Mouse (Mus musculus) spleen, postnatal 4 days (tissue): ENCODE results near the gene Duxbl3.
"Not testable (repeated sequence)": the region's sequence is repeated elsewhere in the genome, so short reads cannot be mapped to it uniquely, and the experiment has no call there.

Source experiments
- DNase-seq, 2 experiments: peaks; one replicate each; pipeline ENCODE4 v3.0.0; 2022; ENCODE audit warnings: low spot score in 2 of 2

The Duxbl3 gene

DNA sequence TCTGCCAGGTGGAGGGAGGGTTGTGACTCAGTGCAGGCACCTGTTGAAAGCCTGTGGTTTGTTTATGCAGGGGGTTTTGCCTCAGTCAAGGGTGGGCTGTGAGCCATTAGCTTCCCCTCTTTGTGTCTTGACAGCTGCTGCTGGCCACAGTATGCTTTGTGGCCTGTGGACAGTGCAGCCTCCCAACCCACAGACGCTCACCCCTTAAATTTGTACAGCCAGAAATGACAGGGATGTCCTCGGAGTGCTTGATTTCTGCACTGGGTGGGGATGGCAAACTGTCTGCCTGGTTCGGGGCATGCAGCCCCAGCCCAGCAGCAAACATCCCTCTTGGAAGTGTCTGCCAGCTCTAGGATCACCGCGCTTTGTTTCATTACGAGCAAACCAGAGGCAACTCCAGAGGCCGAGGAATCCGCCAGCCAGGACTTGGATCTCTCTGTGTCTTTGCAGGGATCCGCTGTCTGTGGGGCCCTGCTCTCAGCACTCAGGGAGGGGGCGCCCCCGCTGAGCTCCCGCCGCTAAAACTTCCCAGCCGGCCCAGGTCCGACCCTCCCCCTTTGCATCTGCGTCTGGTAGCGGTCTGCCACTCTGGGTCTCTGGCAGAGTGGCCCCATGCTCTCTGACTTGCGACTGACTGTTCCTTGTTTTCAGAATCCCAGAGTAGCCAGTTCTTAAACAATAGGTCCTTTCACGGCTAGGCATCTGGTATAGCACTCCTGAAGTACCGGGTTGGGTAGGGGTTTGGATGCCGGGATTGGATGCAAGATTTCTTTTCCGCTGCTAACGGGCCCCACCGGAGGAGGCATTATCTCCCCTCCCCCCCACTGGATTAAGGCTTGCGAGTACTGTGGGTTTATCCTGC is at the start of gene Duxbl3:
Duxbl3 (plus strand) TSS at position 207 of the 862 bp plus-strand sequence.
- DNase-seq: not testable (repeated sequence)

DNA sequence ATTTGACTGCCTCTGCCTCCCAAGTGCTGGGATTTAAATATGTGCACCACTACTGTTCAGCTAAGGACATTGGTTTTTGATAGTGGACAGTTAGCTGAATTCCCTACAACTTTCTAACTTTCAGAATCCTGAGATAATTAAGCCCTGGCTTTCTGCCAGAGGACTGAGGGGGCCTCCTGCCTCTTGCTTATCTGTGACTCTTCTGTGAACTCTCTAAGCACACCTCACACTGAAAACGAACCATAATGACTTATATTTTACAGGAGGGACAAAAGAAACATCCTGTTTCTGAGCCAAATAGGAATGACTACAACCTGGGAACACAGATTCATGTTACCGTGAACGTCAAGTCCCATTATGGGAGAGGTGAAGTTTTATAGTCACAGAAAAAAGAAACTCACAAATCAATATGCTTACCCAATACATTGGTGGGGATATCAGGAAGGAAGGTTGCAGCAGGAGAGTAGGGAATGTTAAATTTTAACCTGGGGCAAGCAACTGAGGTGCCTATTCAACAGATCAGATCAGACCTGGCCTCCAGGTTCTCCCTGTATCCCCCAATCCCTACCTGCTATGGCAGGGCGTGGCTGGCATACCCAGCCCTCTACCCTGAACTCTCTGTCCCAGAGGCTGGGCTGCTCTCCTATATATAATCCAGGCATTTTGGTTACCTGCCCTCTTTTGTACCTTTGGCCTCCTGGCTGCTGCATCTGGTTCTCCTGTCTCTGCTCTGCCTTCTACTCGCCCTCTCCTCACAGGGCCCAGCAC is 41.3 kb upstream of the Duxbl3 start:
- DNase-seq: not testable (repeated sequence)

DNA sequence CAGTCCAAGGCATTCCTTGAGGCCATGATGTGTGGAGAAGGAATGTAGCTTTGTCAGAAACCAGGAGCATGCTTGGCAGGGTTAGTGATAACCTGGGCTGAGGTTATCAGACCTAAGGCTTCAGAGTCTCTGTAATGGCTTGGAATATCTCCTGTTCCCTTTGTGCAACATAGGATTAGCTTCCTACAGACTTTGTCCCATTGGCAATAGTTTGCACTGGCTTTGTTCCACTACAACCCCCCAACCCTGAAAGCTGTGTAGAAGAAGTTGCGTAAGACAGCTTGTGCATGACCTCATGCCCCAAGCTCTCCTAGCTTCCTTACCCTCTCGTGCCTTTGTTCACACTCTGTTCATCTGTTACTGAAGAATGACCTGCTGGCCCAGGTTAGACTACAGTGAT is 20.6 kb upstream of the Duxbl3 start:
- DNase-seq: not testable (repeated sequence)

DNA sequence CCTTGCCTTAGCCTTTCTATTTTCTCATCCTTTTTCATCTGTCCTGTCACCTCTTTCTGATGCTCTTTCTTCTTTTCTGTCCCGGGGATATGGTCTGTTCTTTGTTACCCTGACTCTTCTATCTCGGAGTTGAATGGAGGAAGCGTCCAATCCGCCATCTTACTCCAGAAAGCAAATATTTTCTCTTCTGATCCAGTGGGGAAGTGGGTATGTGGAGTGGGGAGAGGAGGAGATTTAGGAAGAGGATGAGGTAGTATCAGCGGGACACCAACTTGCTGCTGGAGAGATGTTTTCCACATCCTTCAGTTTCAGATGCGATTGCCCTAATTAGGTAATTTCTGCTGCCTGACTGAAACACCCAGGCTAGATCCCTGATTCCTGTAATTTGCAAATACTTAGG is 967 bp downstream of the Duxbl3 start:
- not testable (repeated sequence) for DNase-seq

DNA sequence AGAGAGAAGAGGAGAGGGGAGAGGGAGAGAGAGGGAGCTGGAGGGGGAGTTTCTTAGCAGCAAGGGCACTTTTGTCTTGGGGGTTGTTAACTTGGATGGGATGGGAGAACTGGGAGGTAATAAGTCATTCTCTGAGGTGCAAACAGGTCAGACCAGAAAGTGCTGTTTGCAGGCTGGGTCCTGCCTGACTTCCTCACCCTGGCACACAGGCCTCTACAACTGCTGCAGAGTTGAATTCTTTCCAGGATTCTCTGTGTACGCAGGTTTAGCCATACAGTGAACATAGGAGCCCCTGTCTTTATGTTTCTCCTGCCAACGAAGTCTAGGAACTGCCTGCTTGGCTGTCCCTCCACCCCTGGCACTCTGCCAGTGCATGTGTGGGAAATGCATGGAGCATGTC is 29.0 kb downstream of the Duxbl3 start:
- DNase-seq: not testable (repeated sequence)

DNA sequence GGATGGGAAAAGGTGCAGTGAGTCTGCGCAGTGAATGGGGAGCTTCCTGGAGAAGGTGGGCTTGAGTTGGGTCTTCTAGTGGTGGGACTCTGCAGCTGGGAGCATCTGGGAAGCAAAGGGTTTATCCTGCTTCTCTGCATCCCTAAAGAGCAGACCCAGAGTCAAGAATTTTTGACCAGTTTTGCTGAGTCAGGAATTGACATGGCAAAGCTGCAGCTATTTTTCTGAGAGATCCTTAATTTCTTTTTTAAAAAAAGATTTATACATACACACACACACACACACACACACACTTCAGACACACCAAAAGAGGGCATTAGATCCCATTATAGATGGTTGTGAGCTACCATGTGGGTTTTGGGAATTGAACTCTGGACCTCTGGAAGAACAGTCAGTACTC is 36.1 kb downstream of the Duxbl3 start:
- DNase-seq: no peak

DNA sequence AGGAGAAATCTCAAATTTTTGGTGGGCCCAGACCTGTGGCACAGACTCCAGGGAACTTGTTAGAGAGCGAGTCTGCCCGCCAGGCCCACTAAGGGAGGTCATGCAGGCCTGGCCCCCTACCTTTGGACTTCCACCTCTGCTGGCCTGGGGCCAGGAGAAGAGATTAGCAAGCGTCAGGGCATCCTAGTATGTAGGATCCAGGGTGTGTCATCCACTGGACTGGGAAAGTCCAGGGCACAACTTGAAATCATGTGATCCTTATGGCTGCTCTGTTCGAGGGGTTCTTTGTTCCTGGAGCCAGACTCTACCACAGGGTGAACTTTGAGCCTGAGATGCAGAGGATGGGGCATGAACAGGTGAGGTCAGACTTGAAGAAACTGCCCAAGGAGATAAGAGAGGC is 39.3 kb downstream of the Duxbl3 start:
- DNase-seq: no peak

DNA sequence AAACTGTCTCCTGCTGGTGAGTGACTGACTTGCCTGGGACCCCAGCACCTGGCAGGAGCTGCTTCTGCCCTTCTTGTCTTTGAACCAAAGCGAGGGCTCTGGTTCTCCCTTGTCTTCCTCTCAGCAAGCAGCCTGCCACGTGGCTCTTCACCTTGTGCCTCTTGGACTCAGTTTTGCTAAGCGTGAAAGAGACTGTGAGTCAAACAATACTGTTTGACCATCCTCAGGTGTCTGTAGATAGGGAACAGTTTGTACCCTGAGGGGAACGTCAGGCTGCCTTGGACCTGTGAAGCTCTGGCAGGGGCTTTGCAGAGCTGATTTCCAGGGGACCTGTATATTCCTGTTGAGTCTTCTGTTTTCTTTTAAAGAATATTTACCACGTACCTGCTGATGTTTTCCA is 39.7 kb downstream of the Duxbl3 start:
- DNase-seq: no peak

DNA sequence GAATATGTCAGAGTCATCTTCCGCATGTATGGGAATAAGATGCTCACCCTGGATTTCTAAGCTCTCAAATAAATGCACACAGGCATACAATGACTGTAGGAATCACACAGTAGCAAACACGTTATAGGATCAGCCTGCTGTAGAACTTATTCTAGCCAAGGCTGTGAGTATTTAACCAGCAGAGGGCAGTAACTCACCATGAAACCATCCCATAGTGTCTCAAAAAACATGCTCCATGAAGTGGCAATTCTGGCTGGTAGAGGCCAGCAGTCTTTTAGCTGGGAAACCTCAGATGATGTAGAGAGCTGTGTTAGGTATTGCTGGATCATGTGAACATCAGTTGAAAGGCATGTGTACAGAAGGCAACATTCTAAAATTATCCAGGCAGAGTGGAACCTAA is 45.3 kb downstream of the Duxbl3 start:
- no peak for DNase-seq

DNA sequence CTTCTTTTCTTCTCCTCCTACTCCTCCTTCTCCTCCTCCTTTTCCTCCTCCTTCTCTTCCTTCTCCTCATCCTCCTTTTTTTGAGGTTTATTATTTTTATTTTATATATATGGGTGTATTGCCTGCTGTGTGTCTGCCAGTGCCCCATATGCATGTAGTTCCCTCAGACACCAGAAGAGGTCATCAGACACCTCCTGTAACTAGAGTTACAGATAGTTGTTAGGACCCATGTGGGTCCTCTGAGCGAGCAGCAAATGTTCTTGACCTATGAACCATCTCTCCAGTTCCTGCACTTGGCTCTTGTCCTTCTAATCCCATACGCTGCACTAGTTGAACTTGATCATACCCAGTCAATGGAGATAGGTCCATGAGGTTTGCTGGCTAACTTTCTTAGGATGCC is 48.3 kb downstream of the Duxbl3 start:
- DNase-seq: no peak

DNA sequence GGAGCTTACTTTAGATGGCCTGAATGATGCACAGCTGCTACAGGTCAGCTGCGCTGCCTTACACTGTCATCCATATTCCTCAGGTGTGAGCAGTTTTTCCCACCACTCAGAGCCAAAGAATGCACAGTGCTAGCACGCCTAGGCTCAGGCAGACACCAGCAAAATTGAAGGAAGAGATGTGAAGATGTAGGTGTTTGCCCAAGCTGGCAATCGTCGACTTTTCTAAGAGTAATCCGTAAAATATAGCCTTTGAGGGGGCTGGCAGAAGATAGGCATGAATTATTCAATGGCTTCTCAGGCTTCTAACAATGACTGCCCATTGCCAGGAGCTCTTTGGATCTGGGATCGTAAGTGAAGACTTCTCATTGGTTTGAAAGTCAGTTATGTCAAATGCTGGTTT is 51.1 kb downstream of the Duxbl3 start:
- no peak for DNase-seq

DNA sequence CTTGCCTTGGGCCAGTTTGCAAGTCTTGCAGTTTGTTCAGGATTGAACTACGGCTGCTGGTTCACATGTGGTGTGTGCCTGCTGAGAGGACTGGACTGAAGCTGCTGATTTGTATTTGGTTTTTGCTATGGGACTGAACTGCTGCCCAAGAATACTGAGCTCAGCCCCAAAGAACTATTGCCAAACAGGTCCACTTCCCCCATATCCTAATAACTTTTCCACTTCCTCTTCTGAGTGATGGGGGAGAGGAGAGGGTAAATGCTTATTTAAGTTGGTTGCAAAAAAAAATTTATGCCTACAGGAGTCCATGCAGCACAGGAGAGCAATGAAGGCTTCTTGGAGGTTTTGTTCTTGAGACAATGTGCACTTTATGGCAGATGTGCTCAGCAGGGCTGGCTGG is 51.7 kb downstream of the Duxbl3 start:
- DNase-seq: no peak

DNA sequence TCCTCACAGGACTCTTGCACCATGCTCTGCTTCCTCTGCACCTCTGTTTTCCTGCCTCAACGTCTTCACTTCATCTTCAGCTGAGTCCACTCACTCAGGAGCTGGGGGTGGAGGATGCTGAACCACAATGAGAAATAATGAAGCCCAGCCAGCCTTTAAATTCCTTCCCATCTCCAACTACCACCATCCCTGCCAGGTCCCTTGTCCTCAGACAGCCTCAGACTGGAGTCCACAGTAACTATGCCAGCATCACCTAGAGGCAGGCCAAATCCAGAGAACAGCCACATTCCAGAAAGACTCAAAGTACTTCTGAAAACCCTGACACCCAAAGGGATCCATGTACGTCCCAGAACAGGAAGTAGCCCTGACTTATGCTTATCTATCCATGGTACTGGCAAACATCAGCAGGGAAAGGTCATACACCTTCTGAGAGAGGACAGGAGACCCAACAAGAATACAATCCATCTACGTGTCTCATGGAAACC is 58.5 kb downstream of the Duxbl3 start:
- no peak for DNase-seq
